Mouse (Mus musculus) liver, adult 2 months (tissue): Measurements from ENCODE around the gene Cdk14. TPM values are rescaled to one million over a fixed set of nuclear protein-coding genes. Genes with fewer than 3 reads are reported as not detected.

Experiments used
- DNase-seq: peaks from one replicate; pipeline ENCODE4 v3.0.0-alpha.2; 2011; ENCODE audit warnings: low read depth, low spot score; ENCODE audit errors: extremely low read depth
- H3K27ac ChIP-seq: fragments of 200-500 bp; replicated peaks from 2 replicates; pipeline ENCODE4 v1.5.1; 2012; ENCODE audit warnings: low read depth, mild to moderate bottlenecking, control low read depth, inconsistent platforms, low read length; ENCODE audit not compliant: insufficient read depth
- H3K27me3 ChIP-seq: fragments of 200-500 bp; 2 replicates; pipeline ENCODE4 v1.6.1; 2012; ENCODE audit warnings: mild to moderate bottlenecking, moderate library complexity, low read length, inconsistent platforms; ENCODE audit not compliant: control insufficient read depth, insufficient read depth
- H3K36me3 ChIP-seq: fragments of 200-500 bp; 2 replicates; pipeline ENCODE4 v1.6.1; 2012; ENCODE audit warnings: low read length, inconsistent platforms; ENCODE audit not compliant: control insufficient read depth, insufficient read depth
- H3K4me1 ChIP-seq: fragments of 200-500 bp; 2 replicates; pipeline ENCODE4 v1.6.1; 2011; ENCODE audit warnings: low read length; ENCODE audit not compliant: control insufficient read depth, insufficient read depth
- H3K4me3 ChIP-seq: fragments of 200-500 bp; 2 replicates; pipeline ENCODE4 v1.5.1; 2011; ENCODE audit warnings: low read depth, mild to moderate bottlenecking, control low read depth, low read length, moderate library complexity; ENCODE audit not compliant: insufficient read depth
- H3K79me2 ChIP-seq: fragments of 200-500 bp; 2 replicates; pipeline ENCODE4 v1.6.1; 2012; ENCODE audit warnings: inconsistent platforms, mild to moderate bottlenecking, low read length, moderate library complexity; ENCODE audit not compliant: control insufficient read depth, insufficient read depth
- H3K9ac ChIP-seq: fragments of 200-500 bp; 2 replicates; pipeline ENCODE4 v1.6.1; 2012; ENCODE audit warnings: low read depth, mild to moderate bottlenecking, control low read depth, inconsistent platforms, low read length
- CTCF ChIP-seq: fragments of 200-500 bp; IDR thresholded peaks from 2 replicates; pipeline ENCODE4 v1.5.1; 2011; ENCODE audit warnings: low read depth, low read length, control low read depth
- POLR2A ChIP-seq: fragments of 200-500 bp; IDR thresholded peaks from 2 replicates; pipeline ENCODE4 v1.6.1; 2011; ENCODE audit warnings: low read length, control low read depth; ENCODE audit not compliant: insufficient read depth; ENCODE audit errors: extremely low read depth
- WGBS: fragments of 180-500 bp; shearing (Covaris S2); methylation state at CpG from one replicate; pipeline ENCODE4 v1.1.7; 2018; 5-methylcytosine and 5-hydroxymethylcytosine counted together
- polyA plus RNA-seq: library from polyadenylated mRNA; depleted of rRNA; stranded (reverse); fragments of >200 nt; gene quantifications from 2 replicates; pipeline ENCODE4 v1.2.3, GENCODE M21; 2012
- total RNA-seq: library from RNA; depleted of rRNA; stranded (reverse); fragments of >200 nt; gene quantifications from 2 replicates; pipeline ENCODE4 v1.2.3, GENCODE M21; 2014

Cdk14 gene
- total and polyA plus RNA-seq, 2 experiments, result 0.31 to 2.7 TPM

- H3K27me3 ChIP-seq, result peaks cover 3% of the 10 kb centered on the region; the same call in 1 of the 2 replicates
- no peaks in the 10 kb centered on the region; the same call in 1 of the 2 replicates for H3K4me1 ChIP-seq
- DNase-seq, result no peak
- no peaks in the 10 kb centered on the region for H3K36me3 ChIP-seq
- H3K9ac ChIP-seq, result no peak overlapping the region
- no peaks in the 10 kb centered on the region for H3K79me2 ChIP-seq
- 87% methylated on average over 4 of the region's 4 CpGs for WGBS
- no peak overlapping the region for H3K4me3 ChIP-seq
- TF ChIP-seq CTCF (no peak), POLR2A (no peak)
- no peak overlapping the region for H3K27ac ChIP-seq
Observed at GRCm38 (mm10) chr5:4887069-4887468, 533.0 kb downstream of the Cdk14 start.

- WGBS, result 35% methylated on average over 1 of the region's 1 CpGs
- TF ChIP-seq POLR2A (no peak), CTCF (no peak)
- Histone ChIP-seq H3K4me3 (no peak overlapping the region), H3K4me1 (no peaks in the 10 kb centered on the region; the same call in 1 of the 2 replicates), H3K27ac (no peak overlapping the region), H3K9ac (no peak overlapping the region), H3K36me3 (no peaks in the 10 kb centered on the region), H3K79me2 (no peaks in the 10 kb centered on the region), H3K27me3 (peaks cover 11% of the 10 kb centered on the region; the same call in 1 of the 2 replicates)
- peak; percentile 86 for DNase-seq
Observed at GRCm38 (mm10) chr5:4882841-4883240, 537.3 kb downstream of the Cdk14 start.

DNA sequence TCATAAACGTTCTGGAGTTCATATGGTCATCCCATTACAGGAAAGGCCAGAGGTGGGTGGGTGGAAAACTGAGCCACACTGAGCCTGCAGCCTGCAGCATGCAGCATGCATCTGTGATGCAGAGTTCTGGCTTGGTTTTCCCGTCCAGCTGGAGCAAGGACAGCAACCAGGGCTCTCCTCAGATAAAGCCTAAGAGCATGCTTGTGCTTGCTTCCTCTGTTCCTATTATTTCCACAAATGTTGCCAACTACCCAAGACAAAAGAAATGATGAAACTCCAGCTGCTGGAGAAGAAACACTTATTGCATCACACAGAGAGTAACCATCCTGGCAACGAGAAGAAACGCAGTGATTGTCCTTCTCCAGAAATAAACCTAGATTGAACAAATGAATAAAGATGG, 539.8 kb downstream of the Cdk14 start:
- no peaks in the 10 kb centered on the region for H3K36me3 ChIP-seq
- no peaks in the 10 kb centered on the region; the same call in 1 of the 2 replicates for H3K4me1 ChIP-seq
- TF ChIP-seq CTCF (no peak), POLR2A (no peak)
- no peak for DNase-seq
- H3K4me3 ChIP-seq, result no peak overlapping the region
- H3K79me2 ChIP-seq, result no peaks in the 10 kb centered on the region
- H3K9ac ChIP-seq, result no peak overlapping the region
- 69% methylated on average over 4 of the region's 4 CpGs for WGBS
- peaks cover 11% of the 10 kb centered on the region; the same call in 1 of the 2 replicates for H3K27me3 ChIP-seq
- H3K27ac ChIP-seq, result no peak overlapping the region

DNA sequence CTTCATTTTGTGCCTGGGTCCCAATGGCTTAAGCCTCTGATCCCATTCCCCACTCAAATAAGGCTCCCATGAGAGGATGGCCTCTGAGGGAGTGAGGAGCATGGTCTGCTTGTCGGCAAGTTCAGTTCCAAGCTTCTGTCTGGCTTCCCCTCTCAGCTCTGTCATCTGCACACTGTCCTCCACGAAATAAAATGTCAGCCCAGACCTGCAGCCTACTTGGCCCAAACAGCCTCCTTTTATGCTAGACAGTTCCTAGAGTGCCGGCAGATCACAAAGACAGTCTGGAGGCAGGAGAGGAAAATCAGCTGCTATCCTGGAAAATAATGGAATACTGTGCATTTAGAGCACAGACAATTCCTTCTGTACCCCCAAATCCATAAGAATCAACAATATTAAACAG, 541.2 kb downstream of the Cdk14 start:
- Histone ChIP-seq H3K79me2 (no peaks in the 10 kb centered on the region), H3K27me3 (peaks cover 11% of the 10 kb centered on the region; the same call in 1 of the 2 replicates), H3K4me3 (no peak overlapping the region), H3K27ac (no peak overlapping the region), H3K36me3 (no peaks in the 10 kb centered on the region), H3K4me1 (no peaks in the 10 kb centered on the region; the same call in 1 of the 2 replicates), H3K9ac (no peak overlapping the region)
- 84% methylated on average over 3 of the region's 3 CpGs for WGBS
- TF ChIP-seq CTCF (no peak), POLR2A (no peak)
- no peak for DNase-seq

GRCm38 (mm10) chr5:4877638-4878037, 542.5 kb downstream of the Cdk14 start:
- TF ChIP-seq POLR2A (no peak), CTCF (no peak)
- 83% methylated on average over 4 of the region's 4 CpGs for WGBS
- no peak for DNase-seq
- H3K36me3 ChIP-seq, result no peaks in the 10 kb centered on the region
- H3K4me1 ChIP-seq, result no peaks in the 10 kb centered on the region; the same call in 1 of the 2 replicates
- H3K27ac ChIP-seq, result no peak overlapping the region
- H3K4me3 ChIP-seq, result no peak overlapping the region
- H3K79me2 ChIP-seq, result no peaks in the 10 kb centered on the region
- H3K27me3 ChIP-seq, result peaks cover 11% of the 10 kb centered on the region; the same call in 1 of the 2 replicates
- H3K9ac ChIP-seq, result no peak overlapping the region

DNA sequence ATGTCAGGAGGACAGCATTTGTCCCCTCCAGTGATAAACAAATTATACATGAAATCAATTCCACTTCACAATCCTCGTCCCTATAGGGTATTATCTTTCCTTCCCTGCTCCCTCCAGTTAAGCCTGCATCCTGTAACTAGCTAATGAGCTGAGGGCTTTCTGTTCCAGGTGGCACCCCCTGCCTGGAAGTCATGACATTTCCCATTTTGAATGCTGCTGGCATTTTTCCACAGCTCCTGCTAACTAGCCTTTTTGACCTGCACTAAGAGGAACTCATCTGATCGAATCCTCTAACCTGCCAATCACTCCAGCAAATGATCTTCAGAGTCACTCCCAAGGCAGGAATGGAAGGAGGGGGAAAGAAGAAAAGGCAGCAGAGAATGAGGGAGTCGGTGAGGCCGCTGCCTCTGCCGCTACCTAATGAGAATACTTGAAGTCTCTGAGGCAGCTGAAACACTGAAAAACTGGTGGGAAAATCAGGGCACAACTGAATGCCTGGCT, 542.9 kb downstream of the Cdk14 start:
- Histone ChIP-seq H3K27ac (no peak overlapping the region), H3K27me3 (peaks cover 11% of the 10 kb centered on the region; the same call in 1 of the 2 replicates), H3K9ac (no peak overlapping the region), H3K4me3 (no peak overlapping the region), H3K79me2 (no peaks in the 10 kb centered on the region), H3K36me3 (no peaks in the 10 kb centered on the region), H3K4me1 (no peaks in the 10 kb centered on the region)
- WGBS, result 74% methylated on average over 5 of the region's 5 CpGs
- no peak for TF ChIP-seq POLR2A
- TF ChIP-seq CTCF, result no peak
- no peak for DNase-seq
